Mouse (Mus musculus) embryonic facial prominence, embryonic 10.5 days (tissue): ENCODE results near the gene Gng12. TPM values are rescaled to one million over a fixed set of nuclear protein-coding genes. Genes with fewer than 3 reads are reported as not detected.

ENCODE experiments used
- DNase-seq: peaks from one replicate; pipeline ENCODE4 v3.0.0-alpha.2; 2017; ENCODE audit warnings: low spot score
- H3K27ac ChIP-seq: fragments of 300-500 bp; sonication (generic); replicated peaks from 2 replicates; pipeline ENCODE4 v1.5.1; 2016; ENCODE audit warnings: mild to moderate bottlenecking
- H3K27me3 ChIP-seq: fragments of 300-500 bp; sonication (generic); replicated peaks from 2 replicates; pipeline ENCODE4 v1.6.1; 2016; ENCODE audit warnings: low read depth, mild to moderate bottlenecking; ENCODE audit not compliant: poor library complexity, severe bottlenecking
- H3K36me3 ChIP-seq: fragments of 300-500 bp; sonication (generic); replicated peaks from 2 replicates; pipeline ENCODE4 v1.6.1; 2016; ENCODE audit warnings: mild to moderate bottlenecking, moderate library complexity
- H3K4me1 ChIP-seq: fragments of 300-500 bp; sonication (generic); 2 replicates; pipeline ENCODE4 v1.6.1; 2016
- H3K4me3 ChIP-seq: fragments of 300-500 bp; sonication (generic); 2 replicates; pipeline ENCODE4 v1.5.1; 2016; ENCODE audit warnings: mild to moderate bottlenecking, moderate library complexity
- H3K9me3 ChIP-seq: fragments of 300-500 bp; sonication (generic); 2 replicates; pipeline ENCODE4 v1.6.1; 2016; ENCODE audit warnings: mild to moderate bottlenecking
- WGBS: fragments of 180-500 bp; shearing (Covaris S2); methylation state at CpG from one replicate; pipeline ENCODE4 v1.1.7; 2016; 5-methylcytosine and 5-hydroxymethylcytosine counted together
- polyA plus RNA-seq: library from polyadenylated mRNA; unstranded; fragments of >200 nt; fragmentation: Nextera tagmentation; extraction: Ambion mirVana; gene quantifications from 2 replicates; pipeline ENCODE4 v1.2.1, GENCODE M21; 2016

The Gng12 gene
- polyA plus RNA-seq, 1 experiment from 2014 or later, result 54.8 TPM

- Histone ChIP-seq H3K36me3 (no peaks in the 10 kb centered on the region), H3K4me1 (peaks cover 21% of the 10 kb centered on the region), H3K27me3 (0 out of 2 replicates have a peak, but pooled peaks cover 2% of the 10 kb centered on the region), H3K9me3 (no peaks in the 10 kb centered on the region), H3K27ac (no peak overlapping the region), H3K4me3 (peak overlapping the region; percentile 88; the same call in 1 of the 2 replicates)
- WGBS, result 63% methylated on average over 4 of the region's 4 CpGs
- no peak for DNase-seq
These were observed 1.8 kb downstream of the Gng12 start for GRCm38 (mm10) chr6:66897994-66898393.

GRCm38 (mm10) chr6:66901926-66902325, 5.7 kb downstream of the Gng12 start:
- Histone ChIP-seq H3K27ac (no peak overlapping the region), H3K4me3 (no peak overlapping the region), H3K9me3 (no peaks in the 10 kb centered on the region), H3K36me3 (no peaks in the 10 kb centered on the region), H3K4me1 (peaks cover 16% of the 10 kb centered on the region), H3K27me3 (no peaks in the 10 kb centered on the region)
- 91% methylated on average over 5 of the region's 5 CpGs for WGBS
- no peak for DNase-seq

- Histone ChIP-seq H3K4me1 (peaks cover 12% of the 10 kb centered on the region; the same call in 1 of the 2 replicates), H3K27me3 (no peaks in the 10 kb centered on the region), H3K9me3 (no peaks in the 10 kb centered on the region), H3K36me3 (no peaks in the 10 kb centered on the region), H3K4me3 (no peak overlapping the region), H3K27ac (no peak overlapping the region)
- WGBS, result 88% methylated on average over 9 of the region's 9 CpGs
- DNase-seq, result no peak
These were observed 7.0 kb downstream of the Gng12 start for GRCm38 (mm10) chr6:66903206-66903605.

- Histone ChIP-seq H3K27ac (no peak overlapping the region), H3K36me3 (no peaks in the 10 kb centered on the region), H3K27me3 (no peaks in the 10 kb centered on the region), H3K9me3 (no peaks in the 10 kb centered on the region), H3K4me3 (no peak overlapping the region), H3K4me1 (peaks cover 17% of the 10 kb centered on the region)
- no peak for DNase-seq
- WGBS, result 78% methylated on average over 6 of the region's 6 CpGs
These were observed 7.5 kb downstream of the Gng12 start for GRCm38 (mm10) chr6:66903720-66904119.

GRCm38 (mm10) chr6:66906244-66906643, 10.0 kb downstream of the Gng12 start:
- H3K27ac ChIP-seq, result no peak overlapping the region
- WGBS, result 98% methylated on average over 1 of the region's 1 CpGs
- DNase-seq, result no peak
- peaks cover 29% of the 10 kb centered on the region for H3K4me1 ChIP-seq
- H3K36me3 ChIP-seq, result no peaks in the 10 kb centered on the region
- no peak overlapping the region for H3K4me3 ChIP-seq
- no peaks in the 10 kb centered on the region for H3K27me3 ChIP-seq
- no peaks in the 10 kb centered on the region for H3K9me3 ChIP-seq

GRCm38 (mm10) chr6:66908327-66908973, 12.3 kb downstream of the Gng12 start:
- no peaks in the 10 kb centered on the region for H3K36me3 ChIP-seq
- H3K9me3 ChIP-seq, result no peaks in the 10 kb centered on the region
- no peak overlapping the region for H3K4me3 ChIP-seq
- H3K27me3 ChIP-seq, result no peaks in the 10 kb centered on the region
- DNase-seq, result no peak
- WGBS, result 75% methylated on average over 5 of the region's 5 CpGs
- H3K4me1 ChIP-seq, result peaks cover 25% of the 10 kb centered on the region
- H3K27ac ChIP-seq, result no peak overlapping the region

- Histone ChIP-seq H3K27me3 (no peaks in the 10 kb centered on the region), H3K27ac (no peak overlapping the region), H3K9me3 (no peaks in the 10 kb centered on the region), H3K4me3 (no peak overlapping the region), H3K4me1 (peaks cover 25% of the 10 kb centered on the region), H3K36me3 (no peaks in the 10 kb centered on the region)
- WGBS, result 64% methylated on average over 11 of the region's 11 CpGs
- DNase-seq, result no peak
These were observed 14.6 kb downstream of the Gng12 start for GRCm38 (mm10) chr6:66910493-66911435.

GRCm38 (mm10) chr6:66913355-66913754, 17.2 kb downstream of the Gng12 start:
- H3K9me3 ChIP-seq, result no peaks in the 10 kb centered on the region
- WGBS, result 88% methylated on average over 1 of the region's 1 CpGs
- DNase-seq, result no peak
- H3K4me1 ChIP-seq, result peaks cover 16% of the 10 kb centered on the region
- no peaks in the 10 kb centered on the region for H3K36me3 ChIP-seq
- H3K27ac ChIP-seq, result no peak overlapping the region
- no peak overlapping the region for H3K4me3 ChIP-seq
- H3K27me3 ChIP-seq, result no peaks in the 10 kb centered on the region

- Histone ChIP-seq H3K9me3 (no peaks in the 10 kb centered on the region), H3K36me3 (no peaks in the 10 kb centered on the region), H3K27me3 (no peaks in the 10 kb centered on the region), H3K4me1 (peaks cover 7% of the 10 kb centered on the region), H3K27ac (no peak overlapping the region), H3K4me3 (no peak overlapping the region)
- no peak for DNase-seq
- 95% methylated on average over 2 of the region's 2 CpGs for WGBS
These were observed 19.4 kb downstream of the Gng12 start for GRCm38 (mm10) chr6:66915592-66915991.

- H3K4me3 ChIP-seq, result no peak overlapping the region
- no peaks in the 10 kb centered on the region for H3K36me3 ChIP-seq
- 91% methylated on average over 7 of the region's 7 CpGs for WGBS
- 0 out of 2 replicates have a peak, but pooled peaks cover 6% of the 10 kb centered on the region for H3K4me1 ChIP-seq
- H3K9me3 ChIP-seq, result no peaks in the 10 kb centered on the region
- no peak for DNase-seq
- H3K27me3 ChIP-seq, result no peaks in the 10 kb centered on the region
- no peak overlapping the region for H3K27ac ChIP-seq
These were observed 20.8 kb downstream of the Gng12 start for GRCm38 (mm10) chr6:66917032-66917431.

- no peaks in the 10 kb centered on the region for H3K9me3 ChIP-seq
- no peaks in the 10 kb centered on the region for H3K36me3 ChIP-seq
- peaks cover 14% of the 10 kb centered on the region for H3K4me1 ChIP-seq
- no peak for DNase-seq
- no peak overlapping the region for H3K27ac ChIP-seq
- 86% methylated on average over 4 of the region's 4 CpGs for WGBS
- no peak overlapping the region for H3K4me3 ChIP-seq
- H3K27me3 ChIP-seq, result no peaks in the 10 kb centered on the region
These were observed 24.6 kb downstream of the Gng12 start for GRCm38 (mm10) chr6:66920786-66921185.

GRCm38 (mm10) chr6:66921755-66922154, 25.6 kb downstream of the Gng12 start:
- Histone ChIP-seq H3K36me3 (no peaks in the 10 kb centered on the region), H3K27ac (no peak overlapping the region), H3K9me3 (no peaks in the 10 kb centered on the region), H3K4me1 (peaks cover 24% of the 10 kb centered on the region), H3K4me3 (no peak overlapping the region), H3K27me3 (no peaks in the 10 kb centered on the region)
- WGBS, result 90% methylated on average over 4 of the region's 4 CpGs
- no peak for DNase-seq

- Histone ChIP-seq H3K27ac (no peak overlapping the region), H3K27me3 (no peaks in the 10 kb centered on the region), H3K4me1 (peaks cover 26% of the 10 kb centered on the region), H3K9me3 (no peaks in the 10 kb centered on the region), H3K4me3 (no peak overlapping the region), H3K36me3 (no peaks in the 10 kb centered on the region)
- WGBS, result 91% methylated on average over 7 of the region's 7 CpGs
- DNase-seq, result no peak
These were observed 26.3 kb downstream of the Gng12 start for GRCm38 (mm10) chr6:66922501-66922900.
